Mouse (Mus musculus): Measurements from ENCODE around the gene Pecam1.

DNA sequence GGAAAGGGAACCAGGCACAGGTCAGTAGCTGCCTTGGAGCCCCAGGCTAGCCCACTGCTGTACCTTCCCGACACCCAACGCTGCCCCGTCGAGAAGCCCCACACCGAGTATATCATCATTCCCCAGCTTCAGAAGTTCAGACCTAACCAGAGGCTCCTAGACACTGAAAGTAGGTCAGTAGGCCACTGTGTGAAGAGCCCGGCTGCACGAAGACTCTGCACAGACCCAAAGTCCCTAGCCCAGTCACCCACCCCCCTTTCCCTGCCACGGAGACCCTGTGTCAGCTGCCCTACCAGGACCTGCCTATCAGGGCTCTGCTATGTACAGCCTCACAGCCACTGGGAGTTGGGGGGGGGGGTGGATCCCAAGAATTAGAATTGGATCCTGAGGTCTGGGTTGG lies 78.6 kb downstream of the Pecam1 start:
- TF ChIP-seq CTCF (IDR thresholded peaks at IDR 0.05) (no peak), EP300 (IDR thresholded peaks at IDR 0.05) (no peak)

All from lung, postnatal 0 days (tissue).